Mouse (Mus musculus) adrenal gland, postnatal 25 days (tissue): ENCODE measurements around the gene Nsd1. TPM values are rescaled to one million over a fixed set of nuclear protein-coding genes. Genes with fewer than 3 reads are reported as not detected.
"Not testable (repeated sequence)": the region's sequence is repeated elsewhere in the genome, so short reads cannot be mapped to it uniquely, and the experiment has no call there.

Experiments
- DNase-seq: peaks from one replicate; pipeline ENCODE4 v3.0.0; 2021; ENCODE audit warnings: mixed read lengths
- total RNA-seq: library from RNA; stranded (reverse); gene quantifications from 2 replicates; pipeline ENCODE4 v1.2.3, GENCODE M21; 2021

Gene Nsd1
- total RNA-seq, 1 experiment from 2014 or later = 142 TPM

DNA sequence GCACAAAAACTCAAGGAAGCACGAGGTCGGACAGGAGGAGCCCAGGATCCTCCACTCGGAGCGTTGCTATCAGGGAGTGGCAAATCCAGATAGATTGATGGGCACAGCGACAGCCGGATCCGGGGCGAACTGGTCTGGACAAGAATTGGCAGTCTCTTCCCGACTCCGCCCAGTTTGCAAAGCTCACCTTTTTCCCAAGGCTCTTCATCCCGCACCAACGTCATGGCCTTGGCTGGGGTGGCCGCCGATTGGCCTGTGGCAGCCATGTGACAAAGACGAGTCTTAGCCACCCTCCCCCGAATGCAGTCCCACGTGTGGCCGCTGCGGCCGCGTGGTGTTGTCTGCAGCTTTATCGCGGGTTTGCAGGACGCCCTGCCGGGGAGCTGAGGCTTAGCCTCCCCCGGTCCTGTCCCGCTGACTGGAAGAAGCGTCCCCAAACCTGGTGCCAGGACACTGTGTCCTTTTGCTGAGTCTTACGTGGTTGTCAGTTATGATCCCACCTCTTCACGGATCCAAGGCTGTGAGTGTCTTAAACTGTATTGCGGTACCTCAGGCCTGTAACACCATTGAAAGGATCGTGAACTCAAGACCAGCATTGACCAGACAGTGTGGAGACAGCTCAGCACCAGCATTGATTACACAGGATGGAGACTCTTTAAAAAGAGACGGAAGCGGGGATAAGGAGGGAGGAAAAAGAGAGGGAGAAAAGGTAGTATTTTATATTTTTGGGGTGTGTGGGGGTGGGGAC is 19.3 kb upstream of the Nsd1 start:
- peak; percentile 96 for DNase-seq

- no peak for DNase-seq
Observed at GRCm38 (mm10) chr13:55191535-55191934, 18.0 kb upstream of the Nsd1 start.

DNA sequence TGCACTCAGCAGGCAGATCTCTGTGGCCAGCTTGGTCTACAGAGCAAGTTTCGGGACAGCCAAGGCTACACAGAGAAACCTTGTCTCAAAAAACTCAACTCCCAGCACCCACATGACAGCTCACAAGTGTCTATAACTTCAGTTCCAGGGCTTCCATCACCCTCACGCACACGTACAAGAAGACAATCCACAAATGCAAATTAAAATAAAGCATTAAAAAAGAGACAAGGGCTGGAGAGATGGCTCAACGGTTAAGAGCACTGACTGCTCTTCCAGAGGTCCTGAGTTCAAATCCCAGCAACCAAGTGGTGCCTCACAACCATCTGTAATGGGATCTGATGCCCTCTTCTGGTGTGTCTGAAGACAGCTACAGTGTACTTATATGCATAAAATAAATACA is 6.8 kb upstream of the Nsd1 start:
- not testable (repeated sequence) for DNase-seq

DNA sequence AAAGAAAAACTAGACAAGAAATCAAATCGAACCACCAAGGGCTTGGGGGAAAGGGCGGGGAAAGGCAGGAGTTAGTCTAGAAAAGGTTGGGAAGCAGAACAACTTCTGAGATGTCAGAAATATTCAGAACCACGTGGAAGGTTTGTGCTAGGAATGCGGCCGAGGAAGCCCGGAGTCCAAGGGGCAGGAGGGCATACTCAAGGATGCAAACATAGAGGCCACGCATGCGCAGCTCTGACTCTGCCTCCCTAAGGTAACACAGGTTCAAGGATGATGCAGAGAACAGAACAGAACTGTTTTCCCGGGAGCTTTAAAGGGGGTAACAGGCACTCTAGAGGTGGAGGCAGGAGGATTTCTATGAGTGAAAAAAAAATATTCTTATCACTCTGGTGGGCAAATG is 5.8 kb upstream of the Nsd1 start:
- DNase-seq = no peak

- no peak for DNase-seq
Observed at GRCm38 (mm10) chr13:55204667-55205389, 4.8 kb upstream of the Nsd1 start.

DNA sequence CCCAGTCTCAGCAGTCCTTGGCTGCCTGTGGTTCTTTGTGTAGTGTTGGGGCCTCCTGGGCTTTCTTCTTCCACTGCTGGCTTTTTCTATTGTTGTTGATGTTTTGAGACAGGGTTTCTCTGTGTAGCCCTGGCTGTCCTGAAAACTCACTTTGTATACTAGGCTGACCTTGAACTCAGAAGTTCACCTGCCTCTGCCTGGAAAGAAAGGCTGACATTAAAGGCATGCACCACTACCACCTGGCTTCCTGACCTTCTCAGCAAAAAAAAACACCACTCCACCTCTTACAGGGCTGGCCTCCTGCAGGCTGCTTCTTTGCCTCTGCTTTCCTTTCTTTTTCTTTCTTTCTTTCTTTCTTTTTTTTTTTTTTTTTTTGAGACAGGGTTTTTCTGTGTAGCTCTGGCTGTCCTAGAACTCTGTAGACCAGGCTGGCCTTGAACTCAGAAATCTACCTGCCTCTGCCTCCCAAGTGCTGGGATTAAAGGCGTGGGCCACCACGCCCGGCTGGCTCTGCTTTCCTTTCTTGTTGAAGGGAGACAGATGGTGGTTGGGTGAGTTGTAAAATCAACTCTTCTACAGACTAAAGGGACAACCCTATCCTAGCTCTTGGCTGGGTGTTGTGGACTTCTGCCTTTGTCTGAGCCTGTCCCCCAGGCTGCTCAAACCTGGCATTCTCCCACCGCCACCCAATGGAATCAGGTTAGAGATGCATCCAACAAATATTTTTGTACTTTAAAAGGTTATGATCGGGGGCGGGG is 4.0 kb upstream of the Nsd1 start:
- DNase-seq = no peak

DNA sequence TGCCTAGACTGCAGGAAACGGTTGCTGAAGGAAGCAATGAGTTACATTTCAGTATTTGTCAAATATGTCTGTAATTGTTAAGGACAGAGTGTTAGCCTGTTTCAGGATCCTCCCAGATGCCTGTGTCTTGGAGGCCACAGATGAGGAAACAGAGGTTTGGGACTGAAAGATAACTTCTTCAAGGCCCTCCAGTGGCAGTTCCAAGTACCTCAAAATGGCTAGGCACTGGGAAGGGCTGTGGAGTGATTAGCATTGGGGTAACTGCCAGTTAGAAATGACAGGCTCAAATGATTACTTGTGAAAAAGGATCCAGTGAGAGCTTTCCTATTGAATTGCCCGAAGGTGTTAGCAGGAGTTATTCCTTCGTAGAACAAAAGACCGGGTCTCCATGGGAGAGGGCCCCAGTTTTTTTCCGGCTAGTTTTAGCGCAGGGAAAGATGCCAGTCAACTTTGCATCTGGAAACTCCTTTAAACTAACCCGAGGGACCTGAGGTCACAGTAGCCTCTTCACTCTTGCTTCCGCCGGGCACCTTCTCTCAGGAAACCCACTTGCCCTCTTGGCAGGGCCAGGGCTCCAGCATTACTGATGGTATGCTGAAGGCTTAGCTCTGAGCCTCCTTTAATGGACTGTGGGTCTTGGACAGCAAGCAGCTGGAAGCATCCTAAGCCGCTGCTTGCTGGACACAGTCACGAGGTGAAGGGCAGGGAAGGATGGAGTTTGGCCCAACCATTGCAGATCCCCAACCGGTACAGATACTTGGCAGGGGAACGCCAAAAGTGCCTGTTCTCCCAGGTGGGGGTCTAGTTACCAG is 539 bp upstream of the Nsd1 start:
- no peak for DNase-seq

- peak; percentile 48 for DNase-seq
Observed at GRCm38 (mm10) chr13:55210193-55210970, 800 bp downstream of the Nsd1 start.

DNA sequence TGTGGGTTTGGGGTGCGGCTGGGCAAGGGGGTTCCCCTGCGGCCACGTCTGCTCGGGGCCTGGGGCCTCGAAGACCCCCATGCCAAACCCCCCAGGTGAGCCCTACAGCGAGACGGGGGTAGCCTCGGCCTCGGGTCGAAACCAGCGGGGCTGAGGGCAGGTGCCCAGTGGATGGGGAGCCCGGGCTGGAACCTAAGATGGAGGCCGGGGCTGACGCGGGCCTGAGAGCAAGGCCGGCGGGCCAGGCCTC is 1.3 kb downstream of the Nsd1 start:
- DNase-seq = no peak

- DNase-seq = peak; percentile 90
Observed at GRCm38 (mm10) chr13:55211221-55212010, 1.8 kb downstream of the Nsd1 start.

- peak; percentile 62 for DNase-seq
Observed at GRCm38 (mm10) chr13:55212011-55212360, 2.4 kb downstream of the Nsd1 start.

- peak; percentile 64 for DNase-seq
Observed at GRCm38 (mm10) chr13:55212361-55213137, 3.0 kb downstream of the Nsd1 start.

DNA sequence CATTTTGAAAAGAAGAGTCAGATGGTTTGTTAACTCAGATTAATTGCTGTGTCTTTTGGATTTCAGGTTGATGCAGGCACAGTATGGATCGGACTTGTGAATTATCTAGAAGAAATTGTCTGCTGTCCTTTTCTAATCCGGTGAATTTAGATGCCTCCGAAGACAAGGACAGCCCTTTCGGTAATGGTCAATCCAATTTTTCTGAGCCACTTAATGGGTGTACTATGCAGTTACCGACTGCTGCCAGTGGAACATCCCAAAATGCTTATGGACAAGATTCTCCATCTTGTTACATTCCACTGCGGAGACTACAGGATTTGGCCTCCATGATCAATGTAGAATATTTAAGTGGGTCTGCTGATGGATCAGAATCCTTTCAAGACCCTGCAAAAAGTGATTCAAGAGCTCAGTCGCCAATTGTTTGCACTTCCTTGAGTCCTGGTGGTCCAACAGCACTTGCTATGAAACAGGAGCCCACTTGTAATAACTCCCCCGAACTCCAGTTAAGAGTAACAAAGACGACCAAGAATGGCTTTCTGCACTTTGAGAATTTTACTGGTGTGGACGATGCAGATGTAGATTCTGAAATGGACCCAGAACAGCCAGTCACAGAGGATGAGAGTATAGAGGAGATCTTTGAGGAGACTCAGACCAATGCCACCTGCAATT is 3.7 kb downstream of the Nsd1 start:
- DNase-seq = no peak

GRCm38 (mm10) chr13:55224364-55224763 is 14.8 kb downstream of the Nsd1 start:
- no peak for DNase-seq

DNA sequence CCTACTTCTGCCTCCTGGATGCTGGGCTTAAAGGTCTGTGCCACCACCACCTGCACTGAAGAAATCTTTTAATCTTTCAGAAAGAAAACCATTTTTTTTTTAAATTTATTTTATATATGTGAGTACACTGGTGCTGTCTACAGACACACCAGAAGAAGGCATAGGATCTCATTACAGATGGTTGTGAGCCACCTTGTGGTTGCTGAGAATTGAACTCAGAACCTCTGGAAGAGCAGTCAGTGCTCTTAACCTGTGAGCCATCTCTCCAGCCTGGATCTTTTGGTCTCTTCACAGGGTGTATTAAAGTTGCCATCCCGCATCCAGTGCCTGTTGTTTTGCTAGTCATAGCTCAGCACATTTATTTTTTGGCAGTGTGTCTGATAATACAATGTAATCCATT is 21.1 kb downstream of the Nsd1 start:
- DNase-seq = no peak

DNA sequence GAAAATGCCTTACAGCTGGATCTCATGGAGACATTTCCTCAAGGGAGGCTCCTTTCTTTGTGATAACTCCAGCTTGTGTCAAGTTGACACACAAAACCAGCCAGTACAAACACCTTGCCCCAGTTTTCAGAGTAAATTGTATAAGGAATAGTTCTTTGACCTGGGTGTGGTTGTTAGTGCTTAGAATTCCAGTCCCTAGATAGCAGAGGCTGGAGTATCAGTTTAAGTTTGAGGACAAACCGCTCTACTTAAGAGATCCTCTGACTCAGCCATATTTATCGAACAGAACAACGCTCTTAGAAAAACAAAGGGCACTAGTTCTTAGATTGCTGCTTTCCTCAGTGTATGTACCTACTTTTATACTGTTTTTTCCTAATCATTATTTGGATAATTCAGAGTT is 33.6 kb downstream of the Nsd1 start:
- DNase-seq = no peak

GRCm38 (mm10) chr13:55247293-55248030 is 37.9 kb downstream of the Nsd1 start:
- no peak for DNase-seq

GRCm38 (mm10) chr13:55249246-55249645 is 39.7 kb downstream of the Nsd1 start:
- no peak for DNase-seq

- no peak for DNase-seq
Observed at GRCm38 (mm10) chr13:55252820-55253219, 43.2 kb downstream of the Nsd1 start.
